Mouse (Mus musculus): Measurements from ENCODE around the gene Nup37. TPM values are rescaled to one million over a fixed set of nuclear protein-coding genes. Genes with fewer than 3 reads are reported as not detected.

Gene Nup37
- polyA plus RNA-seq (2016; fragmentation: Nextera tagmentation; extraction: Ambion mirVana), result 117 and 124 TPM in 2 replicates

- H3K9me3 ChIP-seq (replicated peaks), result no peaks in the 10 kb centered on the region
- WGBS, result 1% methylated on average over 53 of the region's 53 CpGs
- no peaks in the 10 kb centered on the region for H3K27me3 ChIP-seq (ENCODE audit: low read depth, poor library complexity, severe bottlenecking)
- peaks cover 58% of the 10 kb centered on the region for H3K36me3 ChIP-seq
- peak; percentile 92 for DNase-seq (ENCODE audit: low spot score)
- H3K4me3 ChIP-seq, result peak within 1 kb of the TSS; percentile 91
- peaks cover 25% of the 10 kb centered on the region for H3K4me1 ChIP-seq
- peak within 1 kb of the TSS; percentile 91 for H3K27ac ChIP-seq
Measured at GRCm38 (mm10) chr10:88146707-88147477, at the start of gene Nup37, which contains the start of gene Parpbp. Gene Nup37, plus strand, starts transcription at chr10:88146992. Gene Parpbp, minus strand, starts transcription at chr10:88146941.

- no peaks in the 10 kb centered on the region for H3K9me3 ChIP-seq (replicated peaks)
- H3K4me3 ChIP-seq, result no peak overlapping the region
- no peaks in the 10 kb centered on the region for H3K4me1 ChIP-seq
- DNase-seq (ENCODE audit: low spot score), result no peak
- no peaks in the 10 kb centered on the region for H3K27me3 ChIP-seq (ENCODE audit: low read depth, poor library complexity, severe bottlenecking)
- WGBS, result 94% methylated on average over 2 of the region's 2 CpGs
- H3K36me3 ChIP-seq, result peaks cover 17% of the 10 kb centered on the region
- no peak overlapping the region for H3K27ac ChIP-seq
Measured at GRCm38 (mm10) chr10:88106169-88106568, 40.6 kb upstream of the Nup37 start.

DNA sequence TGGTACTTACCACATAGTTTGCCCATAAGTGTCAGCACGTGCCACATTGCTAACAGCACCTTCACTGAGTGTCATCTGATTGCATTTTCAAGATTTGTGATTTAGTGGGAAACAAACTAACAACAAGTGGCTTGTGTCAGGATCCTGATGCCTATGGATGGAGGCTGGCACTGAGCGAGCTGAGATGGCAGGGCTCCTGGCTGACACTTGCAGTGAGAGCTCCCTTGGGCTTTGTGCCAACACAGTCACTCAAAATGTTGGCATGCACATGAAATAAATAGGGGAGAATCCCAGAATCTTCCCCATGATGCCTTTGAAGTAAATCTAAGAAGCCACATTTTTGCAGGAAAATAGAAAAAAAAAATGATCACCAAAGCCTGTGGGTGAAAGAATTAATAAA, 33.5 kb upstream of the Nup37 start:
- WGBS, result 96% methylated on average over 2 of the region's 2 CpGs
- H3K36me3 ChIP-seq, result peaks cover 45% of the 10 kb centered on the region
- H3K4me3 ChIP-seq, result no peak overlapping the region
- DNase-seq (ENCODE audit: low spot score), result no peak
- H3K27ac ChIP-seq, result no peak overlapping the region
- H3K27me3 ChIP-seq (ENCODE audit: low read depth, poor library complexity, severe bottlenecking), result no peaks in the 10 kb centered on the region
- no peaks in the 10 kb centered on the region for H3K9me3 ChIP-seq (replicated peaks)
- H3K4me1 ChIP-seq, result no peaks in the 10 kb centered on the region

DNA sequence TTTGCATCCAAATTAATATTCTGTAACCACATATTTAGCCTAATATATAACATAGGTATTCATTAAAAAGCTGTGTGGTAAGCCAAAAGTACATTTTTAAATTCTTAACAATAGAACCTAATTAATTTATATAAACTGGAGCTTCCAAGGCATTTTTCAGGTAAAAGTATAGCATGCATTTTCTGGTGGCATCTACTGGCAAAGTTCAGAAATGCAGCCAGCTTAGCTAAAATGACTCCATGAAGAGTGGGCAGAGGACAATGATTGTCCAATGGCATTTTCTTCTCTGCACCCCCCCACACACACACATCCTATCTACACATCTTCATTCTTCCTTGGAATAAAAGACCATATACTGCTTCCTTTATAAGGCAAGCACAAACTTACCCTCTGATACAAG, 27.1 kb upstream of the Nup37 start:
- peaks cover 42% of the 10 kb centered on the region for H3K36me3 ChIP-seq
- DNase-seq (ENCODE audit: low spot score), result no peak
- H3K4me1 ChIP-seq, result no peaks in the 10 kb centered on the region
- no peak overlapping the region for H3K27ac ChIP-seq
- H3K9me3 ChIP-seq (replicated peaks), result no peaks in the 10 kb centered on the region
- H3K27me3 ChIP-seq (ENCODE audit: low read depth, poor library complexity, severe bottlenecking), result no peaks in the 10 kb centered on the region
- no peak overlapping the region for H3K4me3 ChIP-seq

DNA sequence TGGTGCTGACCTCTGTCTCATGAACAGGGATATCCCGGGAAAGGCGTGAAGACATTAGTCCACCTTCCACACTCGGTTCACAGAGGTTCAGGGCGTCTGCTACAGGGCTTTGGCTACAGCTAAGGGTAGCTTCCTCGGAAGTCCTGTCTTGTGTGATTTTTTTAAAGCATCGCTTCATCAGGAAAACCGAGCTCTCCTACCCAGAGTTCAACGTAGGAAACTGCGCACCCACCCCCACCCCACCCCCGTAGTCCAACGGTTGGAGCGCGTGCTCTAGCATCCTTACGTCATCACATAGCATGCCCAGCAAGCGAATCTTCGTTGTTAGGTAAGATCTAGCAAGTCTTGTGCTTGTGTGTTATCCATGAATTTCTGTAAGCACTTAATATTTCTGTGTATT, 11.2 kb upstream of the Nup37 start:
- no peak overlapping the region for H3K4me3 ChIP-seq
- WGBS, result 96% methylated on average over 16 of the region's 16 CpGs
- no peaks in the 10 kb centered on the region for H3K27me3 ChIP-seq (ENCODE audit: low read depth, poor library complexity, severe bottlenecking)
- DNase-seq (ENCODE audit: low spot score), result no peak
- H3K4me1 ChIP-seq, result no peaks in the 10 kb centered on the region
- H3K36me3 ChIP-seq, result peaks cover 34% of the 10 kb centered on the region
- no peaks in the 10 kb centered on the region for H3K9me3 ChIP-seq (replicated peaks)
- no peak overlapping the region for H3K27ac ChIP-seq

- H3K4me1 ChIP-seq, result peaks cover 25% of the 10 kb centered on the region
- H3K9me3 ChIP-seq (replicated peaks), result no peaks in the 10 kb centered on the region
- peak overlapping the region; percentile 91 for H3K4me3 ChIP-seq
- H3K27me3 ChIP-seq (ENCODE audit: low read depth, poor library complexity, severe bottlenecking), result no peaks in the 10 kb centered on the region
- peak overlapping the region; percentile 91 for H3K27ac ChIP-seq
- DNase-seq (ENCODE audit: low spot score), result no peak
- 27% methylated on average over 7 of the region's 7 CpGs for WGBS
- peaks cover 52% of the 10 kb centered on the region for H3K36me3 ChIP-seq
Measured at GRCm38 (mm10) chr10:88146187-88146586, 605 bp upstream of the Nup37 start.

- no peaks in the 10 kb centered on the region for H3K9me3 ChIP-seq (replicated peaks)
- no peak for DNase-seq (ENCODE audit: low spot score)
- peaks cover 18% of the 10 kb centered on the region for H3K4me1 ChIP-seq
- no peak overlapping the region for H3K27ac ChIP-seq
- no peaks in the 10 kb centered on the region for H3K27me3 ChIP-seq (ENCODE audit: low read depth, poor library complexity, severe bottlenecking)
- WGBS, result 91% methylated on average over 4 of the region's 4 CpGs
- no peak overlapping the region for H3K4me3 ChIP-seq
- H3K36me3 ChIP-seq, result peaks cover 69% of the 10 kb centered on the region
Measured at GRCm38 (mm10) chr10:88150381-88150780, 3.6 kb downstream of the Nup37 start.

- H3K27me3 ChIP-seq (ENCODE audit: low read depth, poor library complexity, severe bottlenecking), result no peaks in the 10 kb centered on the region
- WGBS, result 91% methylated on average over 6 of the region's 6 CpGs
- H3K4me3 ChIP-seq, result no peak overlapping the region
- no peak for DNase-seq (ENCODE audit: low spot score)
- peaks cover 77% of the 10 kb centered on the region for H3K36me3 ChIP-seq
- peaks cover 8% of the 10 kb centered on the region; the same call in 1 of the 2 replicates for H3K4me1 ChIP-seq
- H3K9me3 ChIP-seq (replicated peaks), result no peaks in the 10 kb centered on the region
- no peak overlapping the region for H3K27ac ChIP-seq
Measured at GRCm38 (mm10) chr10:88151658-88152057, 4.9 kb downstream of the Nup37 start.

DNA sequence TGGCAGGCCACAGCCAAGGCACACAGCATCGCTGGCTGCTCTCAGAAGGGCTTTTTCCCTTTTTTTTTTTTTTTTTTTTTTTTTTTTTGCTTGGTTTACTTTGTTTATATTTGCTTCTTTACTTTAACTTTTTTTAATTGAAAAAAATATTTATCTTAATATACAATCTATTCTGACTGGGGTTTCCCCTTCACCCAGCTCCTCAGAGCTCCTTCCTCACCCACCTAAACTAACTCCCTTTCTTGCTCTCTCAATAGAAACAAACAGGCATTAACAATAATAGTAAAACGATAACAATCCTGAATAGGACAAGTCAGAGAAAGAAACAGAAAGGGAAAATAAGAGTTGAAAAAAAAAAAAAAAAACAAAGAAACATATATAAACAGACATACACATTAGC, 15.3 kb downstream of the Nup37 start:
- DNase-seq (ENCODE audit: low spot score), result no peak
- Histone ChIP-seq H3K36me3 (peaks cover 86% of the 10 kb centered on the region), H3K27ac (no peak overlapping the region), H3K4me3 (no peak overlapping the region), H3K27me3 (ENCODE audit: low read depth, poor library complexity, severe bottlenecking) (no peaks in the 10 kb centered on the region), H3K4me1 (no peaks in the 10 kb centered on the region), H3K9me3 (replicated peaks) (no peaks in the 10 kb centered on the region)
- WGBS, result 93% methylated on average over 2 of the region's 2 CpGs

- no peak overlapping the region for H3K4me3 ChIP-seq
- no peak overlapping the region for H3K27ac ChIP-seq
- no peaks in the 10 kb centered on the region for H3K9me3 ChIP-seq (replicated peaks)
- DNase-seq (ENCODE audit: low spot score), result no peak
- H3K36me3 ChIP-seq, result peaks cover 80% of the 10 kb centered on the region
- no peaks in the 10 kb centered on the region for H3K4me1 ChIP-seq
- H3K27me3 ChIP-seq (ENCODE audit: low read depth, poor library complexity, severe bottlenecking), result no peaks in the 10 kb centered on the region
- 93% methylated on average over 5 of the region's 5 CpGs for WGBS
Measured at GRCm38 (mm10) chr10:88162676-88163075, 15.9 kb downstream of the Nup37 start.

GRCm38 (mm10) chr10:88166158-88166557, 19.4 kb downstream of the Nup37 start:
- Histone ChIP-seq H3K27me3 (ENCODE audit: low read depth, poor library complexity, severe bottlenecking) (no peaks in the 10 kb centered on the region), H3K4me1 (no peaks in the 10 kb centered on the region), H3K4me3 (no peak overlapping the region), H3K9me3 (replicated peaks) (no peaks in the 10 kb centered on the region), H3K27ac (no peak overlapping the region), H3K36me3 (peaks cover 51% of the 10 kb centered on the region)
- WGBS, result 98% methylated on average over 3 of the region's 3 CpGs
- no peak for DNase-seq (ENCODE audit: low spot score)

- H3K27ac ChIP-seq, result no peak overlapping the region
- no peaks in the 10 kb centered on the region for H3K9me3 ChIP-seq (replicated peaks)
- no peaks in the 10 kb centered on the region for H3K4me1 ChIP-seq
- peaks cover 54% of the 10 kb centered on the region for H3K36me3 ChIP-seq
- no peaks in the 10 kb centered on the region for H3K27me3 ChIP-seq (ENCODE audit: low read depth, poor library complexity, severe bottlenecking)
- no peak for DNase-seq (ENCODE audit: low spot score)
- no peak overlapping the region for H3K4me3 ChIP-seq
- 90% methylated on average over 7 of the region's 7 CpGs for WGBS
Measured at GRCm38 (mm10) chr10:88167438-88168077, 20.8 kb downstream of the Nup37 start.

DNA sequence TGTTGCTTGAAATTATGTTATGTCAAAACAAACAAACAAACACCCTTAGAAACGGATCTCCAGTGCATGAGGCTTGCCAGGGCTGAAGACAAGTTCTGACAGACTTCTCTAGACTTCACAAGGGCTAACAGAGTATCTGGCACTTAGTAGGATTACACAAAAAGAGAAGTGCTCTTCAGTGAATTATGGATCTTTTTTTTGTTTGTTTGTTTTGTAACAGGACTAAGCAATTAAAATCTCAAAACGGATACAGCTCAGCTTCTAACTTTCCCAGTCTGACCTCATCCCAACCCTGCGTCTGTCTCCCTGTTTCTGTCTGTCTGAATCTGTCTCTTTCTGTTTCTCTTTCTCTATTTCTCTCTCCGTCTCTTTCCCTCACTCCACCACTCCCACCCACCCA, 53.7 kb downstream of the Nup37 start:
- H3K36me3 ChIP-seq, result peaks cover 10% of the 10 kb centered on the region
- peaks cover 7% of the 10 kb centered on the region; the same call in 1 of the 2 replicates for H3K4me1 ChIP-seq
- peak overlapping the region; percentile 88 for H3K27ac ChIP-seq
- no peaks in the 10 kb centered on the region for H3K27me3 ChIP-seq (ENCODE audit: low read depth, poor library complexity, severe bottlenecking)
- peak overlapping the region; percentile 60 for H3K4me3 ChIP-seq
- no peaks in the 10 kb centered on the region for H3K9me3 ChIP-seq (replicated peaks)
- DNase-seq (ENCODE audit: low spot score), result no peak
- WGBS, result 21% methylated on average over 4 of the region's 4 CpGs

All from limb, embryonic 10.5 days (tissue).